Mouse (Mus musculus) lung, adult 2 months (tissue): Measurements from ENCODE around the gene Olfr1428. TPM values are rescaled to one million over a fixed set of nuclear protein-coding genes. Genes with fewer than 3 reads are reported as not detected.
"Not testable (repeated sequence)": the region's sequence is repeated elsewhere in the genome, so short reads cannot be mapped to it uniquely, and the experiment has no call there.

Source experiments
- DNase-seq: peaks from one replicate; pipeline ENCODE4 v3.0.0; 2022
- H3K4me1 ChIP-seq: fragments of 200-500 bp; 2 replicates; pipeline ENCODE4 v1.6.1; 2011; ENCODE audit warnings: low read length; ENCODE audit not compliant: control insufficient read depth, insufficient read depth
- H3K4me3 ChIP-seq: fragments of 200-500 bp; replicated peaks from 2 replicates; pipeline ENCODE3; 2011; ENCODE audit warnings: low read depth, mild to moderate bottlenecking, control low read depth, low read length; ENCODE audit errors: extremely low read depth
- CTCF ChIP-seq: fragments of 200-500 bp; IDR thresholded peaks from 2 replicates; pipeline ENCODE4 v1.5.1; 2011; ENCODE audit warnings: mild to moderate bottlenecking, low read length, control low read depth; ENCODE audit not compliant: insufficient read depth
- POLR2A ChIP-seq: fragments of 200-500 bp; IDR thresholded peaks from 2 replicates; pipeline ENCODE4 v1.6.1; 2011; ENCODE audit warnings: low read depth, mild to moderate bottlenecking, control low read depth, low read length, borderline replicate concordance; ENCODE audit errors: extremely low read depth
- WGBS: fragments of 180-500 bp; shearing (Covaris S2); methylation state at CpG from one replicate; pipeline ENCODE4 v1.1.7; 2018; 5-methylcytosine and 5-hydroxymethylcytosine counted together
- polyA plus RNA-seq: library from polyadenylated mRNA; depleted of rRNA; stranded (reverse); fragments of >200 nt; gene quantifications from 2 replicates; pipeline ENCODE4 v1.2.3, GENCODE M21; 2012; rRNA removed

The Olfr1428 gene
- polyA plus RNA-seq: not detected in 2 replicates

DNA sequence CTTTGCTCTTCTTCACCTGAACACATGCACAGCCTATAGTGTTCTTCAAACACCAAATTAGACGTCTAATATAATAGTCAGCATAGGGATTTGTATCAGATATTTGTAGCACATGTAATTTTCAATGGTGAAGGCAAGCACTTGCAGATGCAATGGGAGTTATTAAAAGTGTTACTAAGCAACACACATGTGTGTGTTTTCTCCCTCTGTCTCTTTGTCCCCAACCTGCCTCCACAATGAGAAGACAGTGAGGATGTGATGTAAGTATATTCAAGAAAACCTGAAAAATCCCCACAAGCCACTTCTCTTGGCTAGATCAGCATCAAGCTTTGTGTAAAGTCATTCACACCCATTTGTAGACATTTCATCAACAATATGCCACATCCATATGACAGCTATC lies at the start of gene Olfr1428:
Gene Olfr1428 (minus strand): TSS at position 101 of the 400 bp plus-strand sequence.
- no peak for DNase-seq

DNA sequence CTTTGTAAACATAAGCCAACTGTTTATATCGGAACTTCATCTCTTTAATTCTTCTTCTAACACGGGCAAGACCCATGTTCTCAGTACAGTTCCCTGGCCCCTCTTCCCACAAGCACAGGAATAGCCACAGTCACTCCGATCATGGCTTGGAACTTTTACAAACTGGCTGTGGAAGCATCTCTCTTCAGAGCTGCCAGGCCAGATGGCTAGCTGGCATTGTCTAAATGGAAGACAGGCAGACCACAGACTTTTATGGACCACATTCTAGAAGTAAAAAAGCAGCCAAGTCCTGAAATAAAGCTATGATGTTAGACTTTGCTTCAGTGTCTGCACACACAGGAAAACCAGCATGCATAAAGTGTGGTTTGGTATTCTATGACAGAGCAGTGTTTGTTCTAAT lies 29.8 kb upstream of the Olfr1428 start:
- DNase-seq: no peak
- no peaks in the 10 kb centered on the region for H3K4me1 ChIP-seq
- H3K4me3 ChIP-seq: no peak overlapping the region
- 74% methylated on average over 3 of the region's 3 CpGs for WGBS
- TF ChIP-seq POLR2A (no peak), CTCF (no peak)

More for the DNA sequence above, at the start of gene Olfr1428:
- WGBS: 64% methylated on average over 1 of the region's 1 CpGs
- Histone ChIP-seq H3K4me3 (no peak within 1 kb of the TSS), H3K4me1 (no peaks in the 10 kb centered on the region)
- TF ChIP-seq POLR2A: no peak
- no peak for TF ChIP-seq CTCF

DNA sequence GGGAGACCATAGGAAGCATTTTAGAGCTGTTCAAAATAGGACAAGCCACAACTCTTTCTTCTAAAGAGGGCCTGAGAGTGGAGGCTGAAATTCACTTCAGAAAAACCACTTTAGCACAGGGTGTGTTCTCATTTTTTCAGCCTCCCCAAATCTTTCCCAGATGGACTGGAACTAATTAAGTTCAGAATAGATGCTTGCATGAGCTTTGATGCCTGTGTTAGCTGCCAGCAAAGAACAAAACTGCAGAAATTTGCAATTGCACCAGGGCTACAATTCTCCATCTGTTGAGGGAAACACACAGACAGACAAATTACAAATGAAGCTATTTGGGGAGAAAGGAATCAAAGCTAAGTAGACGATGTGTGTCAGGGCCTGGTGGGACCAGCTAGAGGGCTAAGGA lies 27.7 kb upstream of the Olfr1428 start:
- Histone ChIP-seq H3K4me3 (no peak overlapping the region), H3K4me1 (no peaks in the 10 kb centered on the region)
- 79% methylated on average over 1 of the region's 1 CpGs for WGBS
- DNase-seq: no peak
- TF ChIP-seq POLR2A (no peak), CTCF (no peak)

DNA sequence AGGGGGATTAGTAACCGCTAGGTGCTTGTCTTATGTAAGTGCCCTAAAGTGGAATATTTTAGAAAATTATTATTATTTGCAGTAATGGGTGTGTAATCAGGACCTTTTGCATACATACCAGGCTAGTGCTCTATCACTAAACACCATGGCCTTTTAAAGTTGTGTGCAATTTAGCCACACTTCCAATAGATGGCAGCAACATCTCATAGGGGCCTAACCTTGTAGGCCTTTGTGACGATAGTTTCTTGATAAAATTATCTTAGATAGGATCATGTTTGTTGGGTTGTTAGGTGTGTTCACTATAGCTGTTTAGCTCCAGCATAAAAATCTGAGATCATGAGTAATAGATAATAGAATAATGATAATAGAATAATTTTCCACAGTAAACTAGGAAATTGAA lies 18.6 kb upstream of the Olfr1428 start:
- no peak overlapping the region for H3K4me3 ChIP-seq
- TF ChIP-seq CTCF (no peak), POLR2A (no peak)
- DNase-seq: no peak
- WGBS: 34% methylated on average over 2 of the region's 2 CpGs
- H3K4me1 ChIP-seq: no peaks in the 10 kb centered on the region

DNA sequence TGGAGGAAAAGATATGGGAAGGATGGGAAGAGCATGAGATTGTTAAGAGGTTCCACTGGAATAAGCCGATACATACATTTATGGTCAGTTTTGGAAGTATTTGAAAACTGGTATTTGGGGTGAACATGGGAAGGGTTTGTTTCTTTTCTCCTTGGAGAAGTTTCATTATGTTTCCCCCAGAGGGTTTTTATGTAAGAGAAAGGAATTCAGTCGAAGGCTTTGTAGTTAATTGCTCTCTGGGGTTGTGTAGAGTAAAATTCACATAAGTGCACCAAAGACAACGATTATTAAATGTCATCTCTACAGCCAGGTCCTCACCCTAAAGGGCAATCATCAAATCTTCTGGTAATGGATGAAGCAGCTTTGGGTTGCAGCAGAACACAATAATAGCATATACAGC lies 7.4 kb upstream of the Olfr1428 start, which contains the start of gene Olfr76:
Gene Olfr76 (minus strand): TSS at position 101 of the 400 bp plus-strand sequence.
- DNase-seq: no peak
- TF ChIP-seq POLR2A (no peak), CTCF (no peak)
- no peak within 1 kb of the TSS for H3K4me3 ChIP-seq
- WGBS: 64% methylated on average over 3 of the region's 3 CpGs
- H3K4me1 ChIP-seq: no peaks in the 10 kb centered on the region

DNA sequence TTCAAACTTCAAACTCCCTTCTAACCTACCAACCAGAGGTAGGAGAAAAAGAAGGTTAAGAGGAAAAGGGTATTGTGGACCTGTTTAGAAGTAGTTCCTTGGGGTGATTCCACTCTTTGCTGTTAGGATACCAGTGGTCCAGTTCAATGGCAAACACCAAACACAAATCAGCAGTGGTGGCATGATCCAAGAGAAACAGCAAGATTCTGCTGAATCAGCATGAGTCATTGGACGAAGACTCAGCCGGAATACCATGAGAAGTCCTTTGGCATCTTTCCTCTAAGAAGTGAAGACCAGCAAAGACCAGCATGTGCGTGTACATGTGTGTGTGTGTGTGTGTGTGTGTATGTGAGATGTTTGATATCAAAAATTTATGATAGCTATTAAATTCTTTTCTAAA lies 767 bp upstream of the Olfr1428 start:
- no peak for DNase-seq
- Histone ChIP-seq H3K4me3 (no peak overlapping the region), H3K4me1 (no peaks in the 10 kb centered on the region)
- WGBS: 84% methylated on average over 3 of the region's 3 CpGs
- no peak for TF ChIP-seq CTCF
- no peak for TF ChIP-seq POLR2A

DNA sequence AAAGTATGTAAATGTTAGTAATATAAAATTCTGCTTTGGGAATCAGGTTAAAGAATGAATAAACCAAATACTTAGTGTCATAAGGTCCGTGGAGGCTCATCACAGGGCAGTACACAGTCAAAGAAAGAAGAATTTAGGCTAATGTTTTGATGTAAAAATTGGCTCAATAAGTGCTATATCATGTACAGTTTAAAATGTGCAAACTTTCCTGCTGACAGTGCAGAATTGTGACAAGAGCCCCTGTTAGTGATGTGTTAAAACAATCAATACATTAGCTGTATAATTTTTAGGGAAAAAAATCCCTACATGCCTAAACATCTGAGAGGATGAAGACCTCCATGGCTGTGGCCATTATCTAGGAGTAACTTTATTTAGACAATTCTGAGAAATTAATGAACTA lies 1.9 kb downstream of the Olfr1428 start:
- no peak overlapping the region for H3K4me3 ChIP-seq
- no peaks in the 10 kb centered on the region for H3K4me1 ChIP-seq
- TF ChIP-seq CTCF: no peak
- TF ChIP-seq POLR2A: no peak
- WGBS: 40% methylated on average over 1 of the region's 1 CpGs
- no peak for DNase-seq

DNA sequence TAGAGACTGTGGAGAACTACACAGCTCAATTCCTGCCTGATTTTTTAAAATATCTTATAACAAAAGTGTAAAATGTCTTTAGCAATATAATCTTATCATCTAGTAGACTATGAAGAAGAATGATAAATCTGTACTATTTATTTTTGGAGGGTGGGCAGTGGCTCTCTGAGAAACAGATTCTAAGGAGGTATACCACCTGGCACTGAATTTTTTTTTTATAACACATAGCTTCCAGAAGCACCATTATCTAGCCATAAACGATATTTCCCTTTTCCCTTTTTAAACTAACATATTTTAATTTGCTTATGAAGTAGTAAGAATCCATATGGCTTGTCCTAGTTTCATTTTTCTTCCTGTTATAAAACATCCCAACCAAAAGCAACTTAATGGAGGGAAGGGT lies 11.2 kb downstream of the Olfr1428 start:
- H3K4me1 ChIP-seq: no peaks in the 10 kb centered on the region
- no peak overlapping the region for H3K4me3 ChIP-seq
- no peak for DNase-seq
- WGBS: 57% methylated on average over 1 of the region's 1 CpGs
- TF ChIP-seq POLR2A (no peak), CTCF (no peak)

DNA sequence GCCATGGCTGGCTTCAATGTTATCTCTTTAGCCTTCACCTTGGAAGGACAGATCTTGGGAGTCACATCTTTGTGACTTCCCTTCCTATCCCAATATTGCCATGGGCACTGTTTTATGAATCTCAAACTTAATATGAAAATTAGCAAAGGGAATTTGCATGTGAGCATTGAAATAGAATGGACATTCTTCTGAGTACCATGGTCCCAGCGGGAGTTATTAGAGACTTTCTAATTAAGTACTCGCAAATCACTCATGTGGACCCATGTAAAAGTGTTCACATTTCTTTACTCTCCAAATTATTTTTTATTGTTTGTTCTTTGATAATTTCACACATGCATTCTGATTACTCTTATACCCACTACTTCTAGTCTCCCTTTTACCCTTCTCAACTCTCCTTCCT lies 12.5 kb downstream of the Olfr1428 start, which contains the start of gene Olfr1427:
Gene Olfr1427 (minus strand): TSS at position 101 of the 400 bp plus-strand sequence.
- H3K4me3 ChIP-seq: no peak within 1 kb of the TSS
- 94% methylated on average over 2 of the region's 2 CpGs for WGBS
- no peak for TF ChIP-seq CTCF
- H3K4me1 ChIP-seq: no peaks in the 10 kb centered on the region
- no peak for DNase-seq

DNA sequence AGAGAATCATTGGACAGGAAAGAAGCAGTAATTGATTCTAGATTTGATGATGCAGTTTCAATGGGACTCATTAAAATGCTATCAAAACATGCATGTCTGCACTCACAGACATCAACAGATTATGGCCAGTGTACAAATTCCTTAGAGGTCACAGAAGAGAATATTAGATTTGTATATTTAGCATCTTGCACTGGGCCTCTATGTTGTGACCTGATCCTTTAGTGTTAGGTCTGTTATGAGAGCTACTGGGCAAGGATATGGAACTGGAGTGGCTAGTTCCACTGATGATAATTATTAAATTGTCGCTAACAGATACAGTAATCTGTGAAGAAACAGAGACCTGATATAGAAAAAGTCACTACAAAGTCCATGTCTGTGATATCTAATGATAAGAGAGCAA lies 23.8 kb downstream of the Olfr1428 start, which contains the start of gene Olfr1426:
Gene Olfr1426 (minus strand): TSS at position 101 of the 400 bp plus-strand sequence.
- no peak for DNase-seq

DNA sequence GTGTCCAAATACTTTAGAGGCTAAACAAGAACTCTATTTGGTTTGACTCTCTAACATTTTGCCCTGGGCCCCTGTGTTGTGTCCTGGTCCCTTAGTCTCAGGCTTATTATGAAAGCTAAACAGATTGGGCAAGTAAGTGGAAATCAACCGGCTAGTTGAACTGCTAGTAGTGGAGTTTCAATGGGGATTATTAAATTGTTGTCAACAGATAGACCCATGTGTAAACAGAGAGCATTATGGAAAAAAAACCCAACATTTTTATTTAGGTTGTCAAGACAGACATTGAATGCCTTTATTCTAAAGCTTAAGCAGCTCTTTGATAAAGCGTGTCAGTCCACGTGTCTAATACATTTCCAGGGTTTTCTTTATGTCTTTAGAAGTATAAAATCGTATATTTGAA lies 38.1 kb downstream of the Olfr1428 start, which contains the start of gene Olfr1425:
Gene Olfr1425 (minus strand): TSS at position 101 of the 400 bp plus-strand sequence.
- not testable (repeated sequence) for H3K4me1 ChIP-seq, DNase-seq, H3K4me3 ChIP-seq
- WGBS: 82% methylated on average over 4 of the region's 4 CpGs

More for the DNA sequence above, 23.8 kb downstream of the Olfr1428 start, which contains the start of gene Olfr1426:
- H3K4me3 ChIP-seq: no peak within 1 kb of the TSS
- TF ChIP-seq CTCF (no peak), POLR2A (no peak)
- 76% methylated on average over 1 of the region's 1 CpGs for WGBS
- no peaks in the 10 kb centered on the region for H3K4me1 ChIP-seq

DNA sequence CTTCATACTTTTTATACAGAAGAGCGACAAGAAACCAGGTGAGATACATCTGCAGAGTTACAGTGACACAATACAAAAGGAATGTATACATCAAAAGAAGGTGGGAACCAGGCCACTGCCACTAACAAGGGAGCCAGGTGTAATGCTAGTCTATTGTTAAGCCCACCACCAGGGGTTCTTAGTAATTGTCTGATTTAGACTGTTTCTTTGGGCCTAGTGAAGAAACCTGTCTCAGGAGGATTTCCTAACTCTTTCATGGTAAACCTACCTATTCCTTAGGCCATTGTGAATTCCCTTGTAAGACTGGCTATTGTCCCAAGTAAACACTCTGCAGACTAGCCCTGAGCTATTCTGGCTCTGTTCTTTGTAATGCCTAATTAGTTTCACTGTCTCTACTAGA lies 46.2 kb downstream of the Olfr1428 start:
- not testable (repeated sequence) for DNase-seq, H3K4me3 ChIP-seq, H3K4me1 ChIP-seq
- WGBS: 58% methylated on average over 1 of the region's 1 CpGs

DNA sequence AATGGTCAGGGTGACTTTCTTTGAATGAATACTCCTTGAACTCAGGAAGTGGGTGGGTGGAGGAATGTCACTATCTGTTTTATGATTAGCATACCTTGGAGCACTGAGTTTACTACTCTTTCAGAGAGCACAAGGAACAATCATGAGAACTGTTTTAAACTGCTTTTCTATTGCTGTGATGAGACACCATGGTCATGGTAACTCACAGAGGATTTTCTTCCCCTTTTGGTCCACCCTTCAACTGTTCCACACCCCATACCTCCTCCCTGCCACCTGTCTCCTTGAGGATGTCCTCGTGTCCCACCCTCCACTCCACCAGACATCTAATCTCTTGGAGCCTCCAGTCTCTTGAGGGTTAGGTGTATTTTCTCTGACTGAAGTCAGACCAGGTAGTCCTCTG lies 47.9 kb downstream of the Olfr1428 start:
- not testable (repeated sequence) for H3K4me3 ChIP-seq, H3K4me1 ChIP-seq, DNase-seq
- 37% methylated on average over 1 of the region's 1 CpGs for WGBS

DNA sequence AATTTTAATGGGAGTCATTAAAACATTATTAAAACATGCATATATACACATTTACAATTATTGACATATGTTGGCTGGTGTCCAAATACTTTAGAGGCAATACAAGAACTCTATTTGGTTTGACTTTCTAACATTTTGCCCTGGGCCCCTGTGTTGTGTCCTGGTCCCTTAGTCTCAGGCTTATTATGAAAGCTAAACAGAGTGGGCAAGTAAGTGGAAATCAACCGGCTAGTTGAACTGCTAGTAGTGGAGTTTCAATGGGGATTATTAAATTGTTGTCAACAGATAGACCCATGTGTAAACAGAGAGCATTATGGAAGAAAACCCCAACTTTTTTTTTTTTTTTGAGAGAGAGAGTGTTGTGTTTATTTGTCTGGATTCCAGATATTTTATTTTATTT lies 53.1 kb downstream of the Olfr1428 start, which contains the start of gene Olfr1424:
Gene Olfr1424 (minus strand): TSS at position 101 of the 400 bp plus-strand sequence.
- not testable (repeated sequence) for H3K4me3 ChIP-seq, H3K4me1 ChIP-seq, DNase-seq
- 85% methylated on average over 1 of the region's 1 CpGs for WGBS
